Mouse (Mus musculus) liver, adult (tissue): Measurements from ENCODE around the gene Dach1.

Experiments used
- GATA4 ChIP-seq: IDR thresholded peaks from 2 replicates; pipeline ENCODE4 v1.6.1; 2014; ENCODE audit warnings: mild to moderate bottlenecking, low read length; ENCODE audit not compliant: insufficient replicate concordance

Dach1 gene

DNA sequence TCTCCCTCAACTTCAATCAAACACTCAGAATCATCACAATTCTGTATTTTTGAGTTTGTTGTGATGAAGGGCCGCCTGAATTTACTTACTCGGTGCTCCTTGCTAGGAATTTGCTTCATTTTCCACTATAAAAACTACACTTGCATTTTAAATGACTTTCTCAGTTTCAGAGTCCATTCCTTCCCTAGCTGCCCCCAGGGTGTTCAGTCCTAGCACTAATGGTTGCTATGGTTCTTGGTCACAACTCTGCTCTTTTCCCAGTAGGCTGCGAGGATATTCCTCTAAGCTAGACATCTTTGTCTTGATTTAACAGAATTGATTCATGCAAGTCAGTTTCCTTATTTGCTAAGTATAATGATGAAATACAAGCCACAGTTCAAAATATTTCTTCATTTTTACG is 319.1 kb downstream of the Dach1 start:
- TF ChIP-seq GATA4, result no peak

DNA sequence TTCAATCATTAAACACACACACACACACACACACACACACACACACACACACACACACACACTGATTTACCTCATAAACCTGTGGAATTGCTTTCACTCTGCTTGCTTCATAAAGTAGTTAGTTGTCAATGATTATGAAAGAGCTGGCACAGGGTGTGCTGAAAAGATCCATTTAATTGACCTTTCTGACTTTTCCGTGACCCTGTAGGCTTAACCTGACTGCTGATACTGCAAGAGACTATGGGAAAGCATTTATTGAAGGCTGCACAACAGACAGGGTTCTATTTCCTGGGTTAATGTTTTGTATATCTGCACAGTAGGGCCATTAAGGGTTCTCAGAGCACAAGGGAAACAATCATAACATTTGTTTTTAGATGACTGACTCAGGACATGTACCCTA is 321.9 kb downstream of the Dach1 start:
- no peak for TF ChIP-seq GATA4

DNA sequence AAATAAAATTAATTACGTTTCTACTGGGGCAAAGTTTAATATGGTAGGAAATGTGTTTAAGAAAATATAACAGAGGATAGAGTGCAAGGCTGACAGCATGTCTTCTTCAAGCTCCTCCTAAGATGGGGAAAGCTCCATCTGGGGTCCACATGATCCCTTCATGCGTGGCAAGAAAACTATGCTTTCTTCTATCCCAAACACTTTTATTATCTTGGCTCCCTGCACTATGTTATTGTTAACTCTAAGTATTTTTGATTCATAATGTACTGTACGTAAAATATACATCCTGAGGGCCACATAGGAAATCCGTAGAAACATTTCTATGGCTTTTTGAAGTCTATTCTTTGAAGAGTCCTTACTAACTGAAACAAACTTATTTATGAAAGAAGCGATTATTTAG is 330.3 kb downstream of the Dach1 start:
- TF ChIP-seq GATA4, result no peak

DNA sequence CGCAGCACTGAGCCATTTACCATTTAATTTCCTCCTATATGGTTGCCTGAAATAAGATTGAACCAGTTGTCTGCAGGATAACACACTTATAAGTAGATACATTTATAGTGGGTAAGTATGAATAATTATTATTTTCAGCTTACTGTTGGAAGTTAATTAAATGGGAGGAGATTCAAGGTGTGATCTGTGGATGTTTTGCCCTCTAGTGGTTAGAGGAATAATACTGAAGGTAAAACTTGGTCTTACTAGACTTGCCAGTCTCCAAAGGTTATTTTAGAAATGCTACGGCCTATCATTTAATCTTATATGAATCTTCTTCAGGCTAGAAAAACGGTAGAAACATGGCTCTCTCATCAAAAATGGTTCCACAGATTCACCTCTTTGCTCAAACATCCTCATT is 339.7 kb downstream of the Dach1 start:
- no peak for TF ChIP-seq GATA4

DNA sequence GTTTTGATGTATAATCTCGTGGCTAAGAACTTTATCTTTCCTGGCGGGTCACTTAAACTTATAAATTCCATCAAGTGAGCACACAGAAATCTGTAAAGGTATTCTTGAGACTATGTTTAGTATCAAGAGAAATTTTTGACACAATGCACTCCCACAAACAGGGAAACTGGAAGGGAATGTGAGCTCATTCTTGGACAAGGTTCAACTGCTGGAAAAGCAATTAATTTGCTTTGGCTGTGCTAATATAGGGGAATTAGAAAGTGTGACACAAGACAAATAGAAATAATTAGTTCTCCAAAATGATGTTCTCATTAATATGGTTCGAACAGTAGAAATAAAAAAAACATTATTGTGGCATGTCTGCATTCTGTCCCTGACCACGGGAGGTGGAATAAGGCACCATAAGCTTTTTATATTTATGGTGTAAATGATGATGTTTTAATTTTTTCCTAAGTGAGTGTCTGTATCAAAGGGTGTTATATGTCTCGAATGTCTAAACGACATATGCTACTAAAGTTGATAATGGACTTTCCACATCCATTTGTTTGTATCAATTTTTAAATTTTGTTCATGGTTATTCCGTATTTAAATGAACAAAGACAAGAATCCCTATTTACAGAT is 354.9 kb downstream of the Dach1 start:
- no peak for TF ChIP-seq GATA4

DNA sequence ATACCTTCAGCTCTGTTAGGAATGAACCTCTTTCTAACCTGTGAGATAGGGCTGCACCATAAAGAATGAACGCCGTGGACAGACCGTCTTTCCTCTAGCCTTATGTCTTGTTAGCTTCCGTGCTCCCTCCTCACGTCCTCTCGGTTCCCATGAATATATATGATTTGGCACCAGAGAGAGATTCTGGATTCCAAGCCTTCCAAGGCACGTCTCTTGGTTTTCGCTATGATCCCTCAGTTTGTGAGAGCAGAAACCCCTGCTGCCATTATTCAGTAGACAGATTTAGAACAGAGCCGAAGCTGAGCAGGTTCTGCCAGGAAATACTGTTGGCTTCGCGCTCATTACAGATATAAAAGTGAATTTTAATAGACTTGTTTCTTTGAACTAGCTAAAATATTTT is 356.0 kb downstream of the Dach1 start:
- TF ChIP-seq GATA4, result no peak

DNA sequence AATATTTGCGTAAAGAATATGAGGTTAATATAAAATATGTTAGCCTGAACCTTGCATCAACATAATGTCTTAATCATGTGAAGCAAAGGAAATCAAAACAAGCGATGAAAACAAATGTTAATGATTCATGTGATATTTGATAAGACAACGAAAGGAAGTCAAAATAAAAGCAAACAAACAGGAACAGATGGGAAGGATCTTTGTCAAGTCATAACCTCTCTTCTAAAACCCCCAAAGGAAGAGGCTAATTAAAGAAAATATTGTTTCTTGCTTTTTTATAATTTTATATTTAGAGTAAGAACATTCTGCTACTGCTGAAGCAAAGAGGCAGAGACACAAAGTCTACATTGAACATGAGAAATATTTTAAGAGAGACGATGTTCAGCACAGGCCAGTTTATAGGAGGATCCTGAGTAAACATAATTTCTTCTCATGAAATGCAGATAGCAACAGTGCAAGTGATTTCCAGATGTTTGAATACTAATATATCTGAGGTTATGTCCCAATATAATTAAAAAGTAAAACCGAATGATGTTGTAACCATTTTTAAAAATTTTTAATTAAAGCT is 374.1 kb downstream of the Dach1 start:
- TF ChIP-seq GATA4, result no peak

DNA sequence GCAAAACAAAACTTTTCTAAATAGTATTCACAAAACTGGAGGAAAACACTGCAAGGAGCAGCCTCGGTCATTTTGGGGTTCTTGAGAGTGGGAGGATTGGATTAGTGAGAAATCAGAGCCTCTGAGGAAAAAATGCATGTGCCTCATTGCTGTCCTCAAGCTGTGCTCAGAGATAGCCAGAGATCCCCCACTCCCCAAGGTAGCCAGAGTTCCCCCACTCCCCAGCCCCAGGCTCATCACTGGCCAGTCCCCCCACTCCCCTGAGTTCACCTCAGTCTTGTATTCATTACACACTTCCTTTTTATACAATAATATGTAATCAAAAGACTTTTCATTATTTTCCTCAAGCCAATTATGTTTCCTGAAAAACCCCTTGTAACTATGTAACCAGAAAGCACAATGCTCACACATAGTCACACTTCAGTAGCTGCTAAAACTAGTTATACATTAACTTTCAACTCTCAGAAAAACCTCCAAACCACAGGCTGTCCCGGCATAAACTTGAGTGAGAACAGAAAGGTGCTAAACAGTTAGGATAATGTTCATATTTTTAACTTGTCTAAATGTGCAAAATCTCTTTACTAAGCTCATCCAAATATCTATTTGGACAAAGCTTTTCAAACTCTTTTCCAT is 395.3 kb downstream of the Dach1 start:
- TF ChIP-seq GATA4, result no peak

DNA sequence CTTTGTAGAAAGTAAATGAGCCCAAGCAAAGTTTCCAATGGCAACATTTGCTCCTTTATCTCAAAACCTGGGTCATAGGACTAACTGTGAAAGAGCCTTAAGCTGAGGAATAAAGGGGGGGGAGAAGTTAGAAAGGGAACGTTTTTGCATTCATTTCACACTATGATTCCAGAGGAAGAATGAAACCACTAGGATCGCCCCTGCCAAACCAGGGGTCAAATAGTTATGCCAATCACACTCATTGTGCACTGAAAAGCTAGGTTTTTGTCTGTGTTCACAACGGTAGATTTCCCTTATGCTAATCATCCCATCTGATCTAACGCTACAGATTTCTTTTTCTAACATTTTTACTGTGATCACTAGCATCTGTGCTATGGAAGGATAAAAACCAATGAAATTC is 415.2 kb downstream of the Dach1 start:
- TF ChIP-seq GATA4, result no peak

DNA sequence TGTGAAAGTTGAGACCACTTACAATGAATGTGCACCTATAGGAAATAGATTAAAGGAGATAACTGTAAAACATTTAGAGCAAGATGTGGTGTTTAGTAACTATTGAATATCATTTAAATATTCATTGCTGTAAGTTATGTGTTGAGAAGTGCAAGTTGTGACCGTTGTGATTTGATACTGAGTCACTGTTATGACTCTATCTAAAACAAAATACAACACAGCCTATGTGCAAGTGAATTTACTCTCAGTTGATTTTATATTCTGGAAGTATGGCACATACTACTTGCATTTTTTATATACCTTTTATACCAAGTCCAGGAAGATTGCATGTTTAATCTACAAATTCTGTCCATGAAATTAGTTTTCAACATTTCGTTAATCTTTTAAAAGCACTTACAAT is 415.6 kb downstream of the Dach1 start:
- no peak for TF ChIP-seq GATA4

DNA sequence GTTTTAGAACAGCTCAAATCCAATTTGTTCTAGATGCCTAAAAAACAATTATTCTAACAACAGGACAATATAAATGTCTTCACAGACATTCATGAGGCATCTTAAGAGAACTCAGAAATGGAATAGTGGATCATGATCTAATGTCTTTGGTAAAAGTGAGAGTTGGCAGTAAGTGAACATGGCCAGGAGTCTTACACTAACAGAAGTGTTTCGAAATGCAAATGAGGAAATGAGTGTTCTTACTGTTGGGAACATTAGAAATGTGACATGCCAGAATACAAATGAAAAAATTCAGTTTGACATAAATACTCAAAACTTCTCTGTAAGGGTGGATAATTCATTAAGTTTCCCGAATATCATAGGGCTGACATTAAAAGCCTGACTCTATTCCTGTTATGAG is 426.3 kb downstream of the Dach1 start:
- no peak for TF ChIP-seq GATA4

DNA sequence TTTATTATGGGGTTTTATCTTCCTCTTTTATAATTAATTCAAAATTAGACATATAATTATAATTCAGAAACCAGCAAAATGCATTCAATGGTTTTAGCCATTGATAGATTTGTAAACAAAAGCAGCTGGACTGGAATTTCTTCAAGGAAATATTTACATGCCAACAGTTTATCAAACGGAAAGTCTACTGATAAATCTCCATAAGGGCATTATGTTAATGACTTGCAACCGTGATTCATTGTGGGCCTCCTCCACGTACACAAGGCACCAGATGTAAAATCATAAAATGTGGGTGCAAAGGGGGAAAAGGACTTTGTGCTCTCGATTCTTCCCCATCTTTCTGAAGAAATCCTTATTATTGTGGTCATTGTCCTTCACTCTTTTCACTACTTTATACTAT is 426.8 kb downstream of the Dach1 start:
- no peak for TF ChIP-seq GATA4
